Mouse (Mus musculus): Measurements from ENCODE around the gene Ssbp3. TPM values are rescaled to one million over a fixed set of nuclear protein-coding genes. Genes with fewer than 3 reads are reported as not detected.
A peak's percentile ranks its signal among the peaks of the same experiment; 100 is the strongest.

The Ssbp3 gene
- total RNA-seq, 1 experiment, result 42.6 TPM

DNA sequence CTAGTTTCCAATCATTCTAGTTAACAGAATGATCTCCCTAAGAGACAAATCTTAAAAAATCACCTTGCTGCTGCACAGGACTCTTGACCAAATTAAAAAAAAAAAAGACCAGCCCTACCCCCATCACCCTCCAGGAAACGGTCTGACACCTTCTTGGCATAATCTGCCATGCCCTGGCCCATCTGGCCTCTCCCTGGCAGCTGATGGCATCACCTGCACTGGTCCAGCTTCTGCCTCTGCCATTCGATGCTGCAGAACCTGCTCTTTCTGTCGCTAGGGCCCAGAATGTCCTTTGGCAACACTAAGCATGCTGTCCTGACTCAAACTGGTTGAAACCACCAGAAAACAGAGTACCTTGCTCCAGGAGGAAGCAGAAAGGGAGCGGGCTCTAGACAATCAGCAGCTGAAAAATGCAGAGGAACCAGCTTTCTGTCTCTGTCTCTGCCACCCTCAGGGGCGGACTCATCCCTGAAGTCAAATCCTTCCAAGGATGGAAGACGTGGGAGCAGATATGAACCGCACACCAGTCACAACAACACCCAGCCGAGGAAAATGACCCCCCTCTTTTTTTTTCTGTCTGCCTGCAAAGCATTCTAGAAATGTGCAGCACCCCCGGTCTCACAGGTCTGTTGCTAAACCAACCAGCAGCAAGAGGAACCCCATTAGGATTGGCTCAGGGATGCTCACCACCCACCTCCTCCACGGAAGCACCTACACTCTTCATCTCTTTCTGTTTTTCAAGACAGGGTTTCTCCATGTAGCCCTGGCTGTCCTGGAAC, 24.0 kb upstream of the Ssbp3 start:
- Histone ChIP-seq H3K27ac (ENCODE audit: insufficient read depth, low read depth, low read length, poor library complexity, severe bottlenecking) (no peak overlapping the region), H3K9ac (ENCODE audit: insufficient read depth, low read depth, low read length, poor library complexity, severe bottlenecking) (no peak overlapping the region), H3K4me1 (ENCODE audit: control insufficient read depth in 2 of 2, insufficient read depth in 2 of 2, low read length in 2 of 2, poor library complexity in 1 of 2) (0 out of 4 replicates have a peak, but pooled peaks cover 0 to 3% of the 10 kb centered on the region in 2 experiments), H3K4me3 (ENCODE audit: insufficient read depth in 1 of 2, low read depth in 1 of 2, low read length in 2 of 2, poor library complexity in 1 of 2, severe bottlenecking in 1 of 2) (peak overlapping the region in 1 of 2 experiments; percentile 21; a peak in 1 of 4 replicates), H3K9me3 (ENCODE audit: control insufficient read depth, insufficient read depth, low read depth, low read length) (no peaks in the 10 kb centered on the region), H3K36me3 (ENCODE audit: control insufficient read depth, insufficient read depth, low read length, poor library complexity, severe bottlenecking) (no peaks in the 10 kb centered on the region)
- DNase-seq (ENCODE audit: low read depth, low spot score), result no peak
- in situ Hi-C loops (cut with MboI; ENCODE audit: low sequenced_read_pairs in 2 of 2, unreplicated experiment in 2 of 2), result no loop called here
- TF ChIP-seq ZNF384 (IDR thresholded peaks at IDR 0.05; ENCODE audit: low read depth, low read length), result no peak
- TF ChIP-seq HCFC1 (IDR thresholded peaks at IDR 0.05; ENCODE audit: borderline replicate concordance, insufficient read depth, low read length), result no peak
- no peak for TF ChIP-seq MAFK (IDR thresholded peaks at IDR 0.05; ENCODE audit: insufficient read depth, low read depth, low read length)
- TF ChIP-seq CHD2 (IDR thresholded peaks at IDR 0.05; ENCODE audit: low read depth, low read length), result no peak
- no peak for TF ChIP-seq ZC3H11A (IDR thresholded peaks at IDR 0.05; ENCODE audit: borderline replicate concordance, low read depth, low read length)

GRCm38 (mm10) chr4:106896086-106896485, 14.4 kb upstream of the Ssbp3 start:
- Histone ChIP-seq H3K9ac (ENCODE audit: insufficient read depth, low read depth, low read length, poor library complexity, severe bottlenecking) (no peak overlapping the region), H3K27ac (ENCODE audit: insufficient read depth, low read depth, low read length, poor library complexity, severe bottlenecking) (no peak overlapping the region), H3K4me3 (ENCODE audit: insufficient read depth in 1 of 2, low read depth in 1 of 2, low read length in 2 of 2, poor library complexity in 1 of 2, severe bottlenecking in 1 of 2) (no peak overlapping the region), H3K4me1 (ENCODE audit: control insufficient read depth in 2 of 2, insufficient read depth in 2 of 2, low read length in 2 of 2, poor library complexity in 1 of 2) (peaks cover 0 to 3% of the 10 kb centered on the region in 2 experiments; a peak in 1 of 4 replicates), H3K36me3 (ENCODE audit: control insufficient read depth, insufficient read depth, low read length, poor library complexity, severe bottlenecking) (no peaks in the 10 kb centered on the region), H3K9me3 (ENCODE audit: control insufficient read depth, insufficient read depth, low read depth, low read length) (no peaks in the 10 kb centered on the region)
- no peak for DNase-seq (ENCODE audit: low read depth, low spot score)
- in situ Hi-C loops (cut with MboI; ENCODE audit: low sequenced_read_pairs in 2 of 2, unreplicated experiment in 2 of 2), result no loop called here
- TF ChIP-seq CHD2 (IDR thresholded peaks at IDR 0.05; ENCODE audit: low read depth, low read length), result no peak
- no peak for TF ChIP-seq MAFK (IDR thresholded peaks at IDR 0.05; ENCODE audit: insufficient read depth, low read depth, low read length)
- TF ChIP-seq HCFC1 (IDR thresholded peaks at IDR 0.05; ENCODE audit: borderline replicate concordance, insufficient read depth, low read length), result no peak
- TF ChIP-seq ZC3H11A (IDR thresholded peaks at IDR 0.05; ENCODE audit: borderline replicate concordance, low read depth, low read length), result no peak
- no peak for TF ChIP-seq ZNF384 (IDR thresholded peaks at IDR 0.05; ENCODE audit: low read depth, low read length)

- H3K4me3 ChIP-seq (ENCODE audit: insufficient read depth in 1 of 2, low read depth in 1 of 2, low read length in 2 of 2, poor library complexity in 1 of 2, severe bottlenecking in 1 of 2), result no peak overlapping the region
- no peak overlapping the region for H3K27ac ChIP-seq (ENCODE audit: insufficient read depth, low read depth, low read length, poor library complexity, severe bottlenecking)
- no peak for DNase-seq (ENCODE audit: low read depth, low spot score)
These were observed 11.6 kb upstream of the Ssbp3 start for GRCm38 (mm10) chr4:106898923-106899322.

DNA sequence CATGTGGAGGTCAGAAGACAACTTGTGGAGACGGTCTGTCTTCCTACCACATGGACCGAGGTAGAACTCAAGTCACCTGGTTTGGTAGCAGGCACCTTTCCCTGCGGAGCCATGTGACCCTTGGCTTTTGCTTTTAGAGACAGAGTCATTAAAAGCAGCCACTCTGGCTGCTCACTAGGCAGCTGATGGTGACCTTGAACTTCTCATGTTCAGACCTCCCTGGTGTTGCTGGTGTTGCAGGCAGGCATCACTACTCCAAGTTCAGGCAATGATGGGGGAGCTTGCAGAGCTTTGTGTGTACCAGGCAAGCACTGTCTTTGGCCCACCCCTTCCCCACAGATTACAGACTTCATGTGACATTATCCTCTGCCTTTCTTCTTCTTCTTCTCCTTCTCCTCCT, 11.0 kb upstream of the Ssbp3 start:
- Histone ChIP-seq H3K36me3 (ENCODE audit: control insufficient read depth, insufficient read depth, low read length, poor library complexity, severe bottlenecking) (no peaks in the 10 kb centered on the region), H3K9ac (ENCODE audit: insufficient read depth, low read depth, low read length, poor library complexity, severe bottlenecking) (no peak overlapping the region), H3K27ac (ENCODE audit: insufficient read depth, low read depth, low read length, poor library complexity, severe bottlenecking) (no peak overlapping the region), H3K4me3 (ENCODE audit: insufficient read depth in 1 of 2, low read depth in 1 of 2, low read length in 2 of 2, poor library complexity in 1 of 2, severe bottlenecking in 1 of 2) (no peak overlapping the region), H3K9me3 (ENCODE audit: control insufficient read depth, insufficient read depth, low read depth, low read length) (no peaks in the 10 kb centered on the region), H3K4me1 (ENCODE audit: control insufficient read depth in 2 of 2, insufficient read depth in 2 of 2, low read length in 2 of 2, poor library complexity in 1 of 2) (peaks cover 7 to 16% of the 10 kb centered on the region in 2 experiments; a peak in 2 of 4 replicates)
- in situ Hi-C loops (cut with MboI; ENCODE audit: low sequenced_read_pairs in 2 of 2, unreplicated experiment in 2 of 2), result no loop called here
- no peak for DNase-seq (ENCODE audit: low read depth, low spot score)
- no peak for TF ChIP-seq MAFK (IDR thresholded peaks at IDR 0.05; ENCODE audit: insufficient read depth, low read depth, low read length)
- no peak for TF ChIP-seq HCFC1 (IDR thresholded peaks at IDR 0.05; ENCODE audit: borderline replicate concordance, insufficient read depth, low read length)
- TF ChIP-seq CHD2 (IDR thresholded peaks at IDR 0.05; ENCODE audit: low read depth, low read length), result no peak
- TF ChIP-seq ZNF384 (IDR thresholded peaks at IDR 0.05; ENCODE audit: low read depth, low read length), result no peak
- TF ChIP-seq ZC3H11A (IDR thresholded peaks at IDR 0.05; ENCODE audit: borderline replicate concordance, low read depth, low read length), result no peak

More at GRCm38 (mm10) chr4:106898923-106899322, 11.6 kb upstream of the Ssbp3 start:
- Histone ChIP-seq H3K4me1 (ENCODE audit: control insufficient read depth in 2 of 2, insufficient read depth in 2 of 2, low read length in 2 of 2, poor library complexity in 1 of 2) (peaks cover 7 to 16% of the 10 kb centered on the region in 2 experiments; a peak in 2 of 4 replicates), H3K36me3 (ENCODE audit: control insufficient read depth, insufficient read depth, low read length, poor library complexity, severe bottlenecking) (no peaks in the 10 kb centered on the region), H3K9ac (ENCODE audit: insufficient read depth, low read depth, low read length, poor library complexity, severe bottlenecking) (no peak overlapping the region), H3K9me3 (ENCODE audit: control insufficient read depth, insufficient read depth, low read depth, low read length) (no peaks in the 10 kb centered on the region)
- in situ Hi-C loops (cut with MboI; ENCODE audit: low sequenced_read_pairs in 2 of 2, unreplicated experiment in 2 of 2), result no loop called here
- TF ChIP-seq MAFK (IDR thresholded peaks at IDR 0.05; ENCODE audit: insufficient read depth, low read depth, low read length), result no peak
- TF ChIP-seq CHD2 (IDR thresholded peaks at IDR 0.05; ENCODE audit: low read depth, low read length), result no peak
- no peak for TF ChIP-seq ZC3H11A (IDR thresholded peaks at IDR 0.05; ENCODE audit: borderline replicate concordance, low read depth, low read length)
- no peak for TF ChIP-seq ZNF384 (IDR thresholded peaks at IDR 0.05; ENCODE audit: low read depth, low read length)
- TF ChIP-seq HCFC1 (IDR thresholded peaks at IDR 0.05; ENCODE audit: borderline replicate concordance, insufficient read depth, low read length), result no peak

Data from ES-E14 (cell line).